Mouse (Mus musculus): ENCODE measurements around the gene Ate1. TPM values are rescaled to one million over a fixed set of nuclear protein-coding genes. Genes with fewer than 3 reads are reported as not detected.
"Not testable (repeated sequence)": the region's sequence is repeated elsewhere in the genome, so short reads cannot be mapped to it uniquely, and the experiment has no call there.

The Ate1 gene
- polyA plus RNA-seq, 1 experiment: 9.0 TPM

- no peaks in the 10 kb centered on the region for H3K4me1 ChIP-seq (replicated peaks; ENCODE audit: control insufficient read depth, insufficient read depth, low read length)
- H3K27ac ChIP-seq (ENCODE audit: control insufficient read depth, insufficient read depth, low read length): no peak overlapping the region
- no peak overlapping the region for H3K4me3 ChIP-seq (ENCODE audit: control insufficient read depth, insufficient read depth, low read length)
- WGBS: 47% methylated on average over 25 of the region's 25 CpGs
- no peaks in the 10 kb centered on the region for H3K27me3 ChIP-seq (ENCODE audit: control insufficient read depth, insufficient read depth, low read length)
- peak; percentile 79 for DNase-seq
- peaks cover 35% of the 10 kb centered on the region for H3K36me3 ChIP-seq (ENCODE audit: control insufficient read depth, insufficient read depth, low read length)
- TF ChIP-seq CTCF (IDR thresholded peaks at IDR 0.05; ENCODE audit: borderline replicate concordance, control insufficient read depth, extremely low read depth, insufficient read depth, low read length, poor library complexity) (peak; percentile 82; the same call in 1 of the 2 replicates), POLR2A (IDR thresholded peaks at IDR 0.05; ENCODE audit: control insufficient read depth, extremely low read depth, insufficient read depth, low read length, poor library complexity) (no peak; the same call in 1 of the 2 replicates)
Observed at GRCm38 (mm10) chr7:130533316-130534260, 13.4 kb upstream of the Ate1 start.

GRCm38 (mm10) chr7:130531138-130531537 lies 11.0 kb upstream of the Ate1 start:
- H3K27me3 ChIP-seq (ENCODE audit: control insufficient read depth, insufficient read depth, low read length); H3K4me1 ChIP-seq (replicated peaks; ENCODE audit: control insufficient read depth, insufficient read depth, low read length); H3K4me3 ChIP-seq (ENCODE audit: control insufficient read depth, insufficient read depth, low read length); DNase-seq; H3K27ac ChIP-seq (ENCODE audit: control insufficient read depth, insufficient read depth, low read length): not testable (repeated sequence)
- H3K36me3 ChIP-seq (ENCODE audit: control insufficient read depth, insufficient read depth, low read length): peaks cover 19% of the 10 kb centered on the region
- 97% methylated on average over 15 of the region's 15 CpGs for WGBS

- Histone ChIP-seq H3K27ac (ENCODE audit: control insufficient read depth, insufficient read depth, low read length) (no peak overlapping the region), H3K4me3 (ENCODE audit: control insufficient read depth, insufficient read depth, low read length) (no peak overlapping the region), H3K4me1 (replicated peaks; ENCODE audit: control insufficient read depth, insufficient read depth, low read length) (no peaks in the 10 kb centered on the region), H3K36me3 (ENCODE audit: control insufficient read depth, insufficient read depth, low read length) (peaks cover 8% of the 10 kb centered on the region), H3K27me3 (ENCODE audit: control insufficient read depth, insufficient read depth, low read length) (no peaks in the 10 kb centered on the region)
- DNase-seq: no peak
- 93% methylated on average over 9 of the region's 9 CpGs for WGBS
- TF ChIP-seq POLR2A (IDR thresholded peaks at IDR 0.05; ENCODE audit: control insufficient read depth, extremely low read depth, insufficient read depth, low read length, poor library complexity) (no peak), CTCF (IDR thresholded peaks at IDR 0.05; ENCODE audit: borderline replicate concordance, control insufficient read depth, extremely low read depth, insufficient read depth, low read length, poor library complexity) (no peak)
Observed at GRCm38 (mm10) chr7:130527306-130527705, 7.1 kb upstream of the Ate1 start.

GRCm38 (mm10) chr7:130523451-130523850 lies 3.3 kb upstream of the Ate1 start:
- DNase-seq: no peak
- TF ChIP-seq POLR2A (IDR thresholded peaks at IDR 0.05; ENCODE audit: control insufficient read depth, extremely low read depth, insufficient read depth, low read length, poor library complexity) (no peak), CTCF (IDR thresholded peaks at IDR 0.05; ENCODE audit: borderline replicate concordance, control insufficient read depth, extremely low read depth, insufficient read depth, low read length, poor library complexity) (no peak)
- Histone ChIP-seq H3K4me3 (ENCODE audit: control insufficient read depth, insufficient read depth, low read length) (no peak overlapping the region), H3K36me3 (ENCODE audit: control insufficient read depth, insufficient read depth, low read length) (no peaks in the 10 kb centered on the region), H3K27me3 (ENCODE audit: control insufficient read depth, insufficient read depth, low read length) (no peaks in the 10 kb centered on the region), H3K4me1 (replicated peaks; ENCODE audit: control insufficient read depth, insufficient read depth, low read length) (peaks cover 6% of the 10 kb centered on the region), H3K27ac (ENCODE audit: control insufficient read depth, insufficient read depth, low read length) (no peak overlapping the region)
- 94% methylated on average over 8 of the region's 8 CpGs for WGBS

- Histone ChIP-seq H3K4me3 (ENCODE audit: control insufficient read depth, insufficient read depth, low read length) (no peak overlapping the region), H3K27me3 (ENCODE audit: control insufficient read depth, insufficient read depth, low read length) (no peaks in the 10 kb centered on the region), H3K27ac (ENCODE audit: control insufficient read depth, insufficient read depth, low read length) (no peak overlapping the region), H3K4me1 (replicated peaks; ENCODE audit: control insufficient read depth, insufficient read depth, low read length) (peaks cover 6% of the 10 kb centered on the region), H3K36me3 (ENCODE audit: control insufficient read depth, insufficient read depth, low read length) (no peaks in the 10 kb centered on the region)
- 92% methylated on average over 14 of the region's 14 CpGs for WGBS
- TF ChIP-seq CTCF (IDR thresholded peaks at IDR 0.05; ENCODE audit: borderline replicate concordance, control insufficient read depth, extremely low read depth, insufficient read depth, low read length, poor library complexity): no peak
- no peak for TF ChIP-seq POLR2A (IDR thresholded peaks at IDR 0.05; ENCODE audit: control insufficient read depth, extremely low read depth, insufficient read depth, low read length, poor library complexity)
- DNase-seq: no peak
Observed at GRCm38 (mm10) chr7:130520812-130521422, 748 bp upstream of the Ate1 start.

- H3K4me3 ChIP-seq (ENCODE audit: control insufficient read depth, insufficient read depth, low read length): peak overlapping the region; percentile 83
- WGBS: under 1% methylated on average over 90 of the region's 90 CpGs
- TF ChIP-seq POLR2A (IDR thresholded peaks at IDR 0.05; ENCODE audit: control insufficient read depth, extremely low read depth, insufficient read depth, low read length, poor library complexity) (peak; percentile 70), CTCF (IDR thresholded peaks at IDR 0.05; ENCODE audit: borderline replicate concordance, control insufficient read depth, extremely low read depth, insufficient read depth, low read length, poor library complexity) (0 out of 2 replicates have a peak, but pooled peaks have one; percentile 50)
- H3K27me3 ChIP-seq (ENCODE audit: control insufficient read depth, insufficient read depth, low read length): no peaks in the 10 kb centered on the region
- H3K36me3 ChIP-seq (ENCODE audit: control insufficient read depth, insufficient read depth, low read length): no peaks in the 10 kb centered on the region
- H3K4me1 ChIP-seq (replicated peaks; ENCODE audit: control insufficient read depth, insufficient read depth, low read length): peaks cover 6% of the 10 kb centered on the region
- DNase-seq: peak; percentile 96
- no peak overlapping the region for H3K27ac ChIP-seq (ENCODE audit: control insufficient read depth, insufficient read depth, low read length)
Observed at GRCm38 (mm10) chr7:130519096-130520048, 797 bp downstream of the Ate1 start.

Measured in thymus, adult 2 months (tissue).